Mouse (Mus musculus): ENCODE measurements around the gene Kirrel3. TPM values are rescaled to one million over a fixed set of nuclear protein-coding genes. Genes with fewer than 3 reads are reported as not detected.

Gene Kirrel3
- polyA plus RNA-seq, 1 experiment, result 0.80 TPM

DNA sequence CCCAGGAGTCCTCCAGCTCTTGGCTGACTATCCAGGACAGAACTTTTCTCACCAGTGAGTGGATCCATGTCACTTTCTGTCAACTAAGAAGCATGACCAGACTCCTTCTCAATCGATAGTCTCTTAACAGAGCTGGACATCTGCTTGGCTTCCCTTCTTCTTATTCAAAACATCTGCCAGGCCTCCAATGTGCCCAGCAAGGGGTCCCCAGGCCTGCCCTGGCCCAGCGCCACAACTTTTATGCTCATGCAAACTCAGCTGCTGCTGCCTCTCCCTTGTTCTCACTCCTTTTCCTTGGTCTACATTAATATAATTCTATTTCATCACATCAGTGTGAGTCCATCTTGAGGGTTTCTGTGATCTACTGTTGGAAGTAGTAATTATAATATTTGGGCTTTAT is 122.3 kb downstream of the Kirrel3 start:
- 83% methylated on average over 2 of the region's 2 CpGs for WGBS
- Histone ChIP-seq H3K4me1 (ENCODE audit: control insufficient read depth, insufficient read depth, low read length) (no peaks in the 10 kb centered on the region), H3K4me3 (replicated peaks; ENCODE audit: extremely low read depth, low read depth, low read length) (no peak overlapping the region)
- TF ChIP-seq POLR2A (IDR thresholded peaks at IDR 0.05; ENCODE audit: borderline replicate concordance, extremely low read depth, low read depth, low read length) (no peak), CTCF (IDR thresholded peaks at IDR 0.05; ENCODE audit: insufficient read depth, low read length) (no peak)
- DNase-seq, result no peak

- Histone ChIP-seq H3K4me3 (replicated peaks; ENCODE audit: extremely low read depth, low read depth, low read length) (no peak overlapping the region), H3K4me1 (ENCODE audit: control insufficient read depth, insufficient read depth, low read length) (no peaks in the 10 kb centered on the region)
- 84% methylated on average over 6 of the region's 6 CpGs for WGBS
- DNase-seq, result no peak
- no peak for TF ChIP-seq POLR2A (IDR thresholded peaks at IDR 0.05; ENCODE audit: borderline replicate concordance, extremely low read depth, low read depth, low read length)
- no peak for TF ChIP-seq CTCF (IDR thresholded peaks at IDR 0.05; ENCODE audit: insufficient read depth, low read length)
Observed at GRCm38 (mm10) chr9:34612886-34613769, 127.4 kb downstream of the Kirrel3 start.

GRCm38 (mm10) chr9:34618099-34618498 is 132.4 kb downstream of the Kirrel3 start:
- Histone ChIP-seq H3K4me3 (replicated peaks; ENCODE audit: extremely low read depth, low read depth, low read length) (no peak overlapping the region), H3K4me1 (ENCODE audit: control insufficient read depth, insufficient read depth, low read length) (no peaks in the 10 kb centered on the region)
- no peak for DNase-seq
- TF ChIP-seq POLR2A (IDR thresholded peaks at IDR 0.05; ENCODE audit: borderline replicate concordance, extremely low read depth, low read depth, low read length), result no peak
- no peak for TF ChIP-seq CTCF (IDR thresholded peaks at IDR 0.05; ENCODE audit: insufficient read depth, low read length)
- 61% methylated on average over 6 of the region's 6 CpGs for WGBS

GRCm38 (mm10) chr9:34619913-34620312 is 134.2 kb downstream of the Kirrel3 start:
- TF ChIP-seq POLR2A (IDR thresholded peaks at IDR 0.05; ENCODE audit: borderline replicate concordance, extremely low read depth, low read depth, low read length) (no peak), CTCF (IDR thresholded peaks at IDR 0.05; ENCODE audit: insufficient read depth, low read length) (no peak)
- WGBS, result 88% methylated on average over 3 of the region's 3 CpGs
- H3K4me3 ChIP-seq (replicated peaks; ENCODE audit: extremely low read depth, low read depth, low read length), result no peak overlapping the region
- DNase-seq, result no peak
- no peaks in the 10 kb centered on the region for H3K4me1 ChIP-seq (ENCODE audit: control insufficient read depth, insufficient read depth, low read length)

DNA sequence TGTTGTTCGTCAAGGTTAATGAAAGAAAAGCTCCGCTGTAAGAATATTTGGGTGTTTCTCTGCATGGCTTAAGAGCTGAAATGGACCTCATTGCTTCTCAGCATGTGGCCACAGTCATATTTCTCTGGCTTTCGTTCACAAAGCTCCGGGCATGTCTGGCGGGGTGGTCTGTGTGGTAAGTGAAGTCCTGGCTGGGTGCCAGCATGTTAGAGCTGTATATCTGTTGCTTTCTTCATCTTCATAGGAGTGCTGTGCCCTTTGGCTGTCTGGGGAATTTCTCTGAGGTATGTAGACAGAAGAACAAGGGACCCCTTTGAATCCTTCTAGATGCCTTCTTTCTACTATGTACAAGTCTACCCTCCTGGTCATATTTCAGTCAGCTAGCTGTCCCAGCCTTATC is 137.8 kb downstream of the Kirrel3 start:
- WGBS, result 71% methylated on average over 5 of the region's 5 CpGs
- Histone ChIP-seq H3K4me1 (ENCODE audit: control insufficient read depth, insufficient read depth, low read length) (no peaks in the 10 kb centered on the region), H3K4me3 (replicated peaks; ENCODE audit: extremely low read depth, low read depth, low read length) (no peak overlapping the region)
- DNase-seq, result no peak
- TF ChIP-seq CTCF (IDR thresholded peaks at IDR 0.05; ENCODE audit: insufficient read depth, low read length) (no peak), POLR2A (IDR thresholded peaks at IDR 0.05; ENCODE audit: borderline replicate concordance, extremely low read depth, low read depth, low read length) (no peak)

DNA sequence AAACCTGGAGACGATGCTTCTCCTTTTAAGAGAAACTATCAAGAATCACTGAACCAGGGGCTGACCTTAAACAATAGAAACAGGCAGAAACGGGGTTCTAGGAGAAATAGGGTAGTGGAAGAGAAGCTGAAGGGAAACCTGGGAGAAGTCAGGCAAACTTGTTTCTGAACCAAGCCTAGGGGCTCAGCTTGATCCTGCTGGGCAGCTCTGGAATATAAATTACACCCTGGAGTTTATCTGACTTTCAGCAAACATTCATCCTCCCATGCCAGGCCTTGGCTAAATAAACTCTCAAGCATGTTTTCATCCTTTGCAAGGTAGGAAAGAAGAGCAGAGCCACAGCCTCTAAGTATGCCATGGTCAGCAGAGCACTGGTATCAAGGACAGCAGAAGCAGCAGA is 138.3 kb downstream of the Kirrel3 start:
- TF ChIP-seq POLR2A (IDR thresholded peaks at IDR 0.05; ENCODE audit: borderline replicate concordance, extremely low read depth, low read depth, low read length), result no peak
- no peak for TF ChIP-seq CTCF (IDR thresholded peaks at IDR 0.05; ENCODE audit: insufficient read depth, low read length)
- no peak for DNase-seq
- WGBS, result 61% methylated on average over 2 of the region's 2 CpGs
- no peaks in the 10 kb centered on the region for H3K4me1 ChIP-seq (ENCODE audit: control insufficient read depth, insufficient read depth, low read length)
- no peak overlapping the region for H3K4me3 ChIP-seq (replicated peaks; ENCODE audit: extremely low read depth, low read depth, low read length)

DNA sequence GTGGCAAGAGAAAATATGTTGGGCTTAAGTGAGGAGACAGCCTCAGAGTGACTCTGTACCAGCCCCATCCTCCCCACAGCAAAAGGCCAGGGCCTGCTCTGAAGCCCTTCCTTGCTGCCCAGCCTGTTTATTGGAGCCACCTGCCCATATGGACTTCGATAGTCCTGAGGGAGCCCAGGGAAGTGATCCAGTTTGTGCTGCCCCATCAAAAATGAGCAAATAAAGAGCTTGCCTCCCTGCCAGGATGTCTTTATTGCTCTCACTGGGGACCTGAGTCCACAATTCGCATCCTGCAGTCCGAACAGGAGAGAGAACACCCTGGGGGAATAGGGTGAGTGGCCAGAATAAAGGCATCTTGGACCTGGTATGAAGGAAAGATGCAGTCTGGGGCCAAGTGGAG is 143.1 kb downstream of the Kirrel3 start:
- H3K4me3 ChIP-seq (replicated peaks; ENCODE audit: extremely low read depth, low read depth, low read length), result no peak overlapping the region
- 74% methylated on average over 3 of the region's 3 CpGs for WGBS
- H3K4me1 ChIP-seq (ENCODE audit: control insufficient read depth, insufficient read depth, low read length), result no peaks in the 10 kb centered on the region
- no peak for DNase-seq
- TF ChIP-seq POLR2A (IDR thresholded peaks at IDR 0.05; ENCODE audit: borderline replicate concordance, extremely low read depth, low read depth, low read length) (no peak), CTCF (IDR thresholded peaks at IDR 0.05; ENCODE audit: insufficient read depth, low read length) (no peak)

- DNase-seq, result no peak
- 80% methylated on average over 6 of the region's 6 CpGs for WGBS
- TF ChIP-seq CTCF (IDR thresholded peaks at IDR 0.05; ENCODE audit: insufficient read depth, low read length), result no peak
- TF ChIP-seq POLR2A (IDR thresholded peaks at IDR 0.05; ENCODE audit: borderline replicate concordance, extremely low read depth, low read depth, low read length), result no peak
- no peaks in the 10 kb centered on the region for H3K4me1 ChIP-seq (ENCODE audit: control insufficient read depth, insufficient read depth, low read length)
- no peak overlapping the region for H3K4me3 ChIP-seq (replicated peaks; ENCODE audit: extremely low read depth, low read depth, low read length)
Observed at GRCm38 (mm10) chr9:34635696-34636095, 150.0 kb downstream of the Kirrel3 start.

DNA sequence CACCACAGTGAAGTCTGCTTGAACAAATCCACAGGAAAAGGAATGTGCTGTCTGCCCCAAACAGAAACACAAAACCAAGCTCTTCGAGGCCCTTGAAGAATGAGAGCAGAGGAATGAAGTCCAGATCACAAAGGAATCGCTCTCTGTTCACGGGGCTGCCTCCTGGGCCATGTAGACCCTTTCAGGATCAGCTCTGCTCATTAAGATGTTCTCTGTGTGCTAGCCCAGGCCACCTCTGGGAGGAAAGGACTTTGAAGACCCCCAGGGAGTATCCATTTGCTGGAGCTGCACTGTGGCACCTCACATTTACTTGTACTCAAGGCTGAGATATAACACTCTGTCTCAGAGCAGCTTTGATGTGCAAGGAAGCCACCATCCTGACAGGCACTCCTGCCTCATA is 158.2 kb downstream of the Kirrel3 start:
- TF ChIP-seq CTCF (IDR thresholded peaks at IDR 0.05; ENCODE audit: insufficient read depth, low read length), result no peak
- no peak for TF ChIP-seq POLR2A (IDR thresholded peaks at IDR 0.05; ENCODE audit: borderline replicate concordance, extremely low read depth, low read depth, low read length)
- 46% methylated on average over 3 of the region's 3 CpGs for whole genome bisulfite sequencing
- no peak for DNase-seq
- no peak overlapping the region for H3K4me3 ChIP-seq (replicated peaks; ENCODE audit: extremely low read depth, low read depth, low read length)
- H3K4me1 ChIP-seq (ENCODE audit: control insufficient read depth, insufficient read depth, low read length), result no peaks in the 10 kb centered on the region

GRCm38 (mm10) chr9:34644392-34644791 is 158.7 kb downstream of the Kirrel3 start:
- 37% methylated on average over 8 of the region's 8 CpGs for WGBS

More at GRCm38 (mm10) chr9:34644392-34644791, 158.7 kb downstream of the Kirrel3 start:
- Histone ChIP-seq H3K4me1 (ENCODE audit: control insufficient read depth, insufficient read depth, low read length) (no peaks in the 10 kb centered on the region), H3K4me3 (replicated peaks; ENCODE audit: extremely low read depth, low read depth, low read length) (no peak overlapping the region)
- no peak for TF ChIP-seq CTCF (IDR thresholded peaks at IDR 0.05; ENCODE audit: insufficient read depth, low read length)
- TF ChIP-seq POLR2A (IDR thresholded peaks at IDR 0.05; ENCODE audit: borderline replicate concordance, extremely low read depth, low read depth, low read length), result no peak
- no peak for DNase-seq
